Mouse (Mus musculus) brown adipose tissue, adult 24 weeks (tissue): Measurements from ENCODE around the gene Fancd2os. TPM values are rescaled to one million over a fixed set of nuclear protein-coding genes. Genes with fewer than 3 reads are reported as not detected.

Experiments used
- H3K27ac ChIP-seq: fragments of 200-500 bp; replicated peaks from 2 replicates; pipeline ENCODE4 v1.5.1; 2012; ENCODE audit warnings: low read depth, mild to moderate bottlenecking, low read length
- H3K4me1 ChIP-seq: fragments of 200-500 bp; 2 replicates; pipeline ENCODE4 v1.6.1; 2012; ENCODE audit warnings: low read length, mixed read lengths; ENCODE audit not compliant: control insufficient read depth, insufficient read depth, insufficient read length
- H3K4me3 ChIP-seq: fragments of 200-500 bp; 2 replicates; pipeline ENCODE4 v1.5.1; 2012; ENCODE audit warnings: low read depth, mild to moderate bottlenecking, low read length, moderate library complexity; ENCODE audit not compliant: insufficient read depth
- polyA plus RNA-seq: library from polyadenylated mRNA; stranded (reverse); fragments of >200 nt; gene quantifications from 2 replicates; pipeline ENCODE4 v1.2.4, GENCODE M21; 2012; ENCODE audit not compliant: missing spikeins, insufficient read depth, insufficient read length

The Fancd2os gene
- polyA plus RNA-seq, 1 experiment, result not detected

- Histone ChIP-seq H3K4me1 (no peaks in the 10 kb centered on the region), H3K27ac (no peak overlapping the region), H3K4me3 (no peak overlapping the region)
Observed at GRCm38 (mm10) chr6:113585065-113585464, 15.4 kb downstream of the Fancd2os start.

GRCm38 (mm10) chr6:113583023-113583422, 17.5 kb downstream of the Fancd2os start:
- H3K4me3 ChIP-seq, result no peak overlapping the region
- H3K4me1 ChIP-seq, result no peaks in the 10 kb centered on the region
- no peak overlapping the region for H3K27ac ChIP-seq

GRCm38 (mm10) chr6:113579306-113579705, 21.2 kb downstream of the Fancd2os start:
- Histone ChIP-seq H3K4me1 (no peaks in the 10 kb centered on the region), H3K4me3 (no peak overlapping the region), H3K27ac (no peak overlapping the region)

DNA sequence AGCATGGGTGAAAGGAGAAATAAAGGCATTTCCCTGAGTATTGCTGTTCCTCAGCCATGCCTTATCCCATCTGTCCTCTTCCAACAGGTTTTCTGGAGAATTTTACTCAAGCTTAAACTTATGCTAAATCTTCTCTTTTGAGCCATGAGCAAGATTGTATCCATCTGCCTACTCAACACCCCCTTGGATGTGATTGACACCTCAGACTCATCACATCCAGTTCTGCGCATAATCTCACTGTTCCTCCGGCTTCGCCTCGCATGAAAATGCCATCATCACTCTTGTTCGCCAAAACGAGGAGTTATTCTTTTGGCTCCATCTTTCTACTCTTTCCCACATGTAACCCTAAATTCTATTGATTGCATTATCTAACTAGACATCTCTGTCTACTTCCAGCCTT, 24.5 kb downstream of the Fancd2os start:
- no peak overlapping the region for H3K4me3 ChIP-seq
- no peak overlapping the region for H3K27ac ChIP-seq
- no peaks in the 10 kb centered on the region for H3K4me1 ChIP-seq

DNA sequence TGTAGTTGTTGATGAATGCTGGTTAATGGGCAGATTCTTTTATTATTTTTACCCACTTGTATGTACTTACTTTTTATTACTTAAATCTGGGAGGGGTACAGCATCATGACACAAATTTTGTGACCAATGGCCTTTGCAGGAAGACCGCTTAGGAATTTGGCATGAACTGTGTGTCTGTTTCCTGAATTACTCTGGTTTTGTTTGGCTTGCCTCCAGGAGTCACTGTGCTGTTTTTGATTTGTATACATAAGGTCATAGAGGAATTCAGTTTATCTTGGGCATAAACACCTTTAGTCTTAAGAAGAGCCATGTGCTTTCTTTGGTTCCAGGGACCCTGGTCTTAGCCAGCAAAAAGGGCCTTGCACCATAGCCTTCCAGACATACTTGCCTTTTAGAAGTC, 36.0 kb downstream of the Fancd2os start:
- H3K4me1 ChIP-seq, result no peaks in the 10 kb centered on the region
- no peak overlapping the region for H3K4me3 ChIP-seq
- no peak overlapping the region for H3K27ac ChIP-seq

DNA sequence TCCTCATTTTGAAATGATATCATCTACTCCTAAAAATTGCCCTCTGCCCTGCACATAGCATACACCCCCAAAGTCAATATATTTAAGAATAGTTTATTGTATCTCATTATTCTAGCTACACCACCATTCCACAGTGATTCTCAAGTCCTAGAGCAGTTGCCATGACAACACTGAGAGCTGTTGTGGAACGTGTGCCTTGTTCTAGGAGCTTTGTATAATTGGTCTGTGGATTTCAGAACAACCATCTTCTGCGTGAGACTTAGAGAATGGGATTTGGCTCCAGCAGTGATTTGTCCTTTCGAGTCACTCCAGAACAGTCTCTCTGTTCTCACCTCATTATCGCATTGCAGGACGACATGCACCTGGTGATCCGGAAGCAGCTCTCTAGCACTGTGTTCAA, 40.8 kb downstream of the Fancd2os start:
- H3K4me3 ChIP-seq, result no peak overlapping the region
- no peaks in the 10 kb centered on the region for H3K4me1 ChIP-seq
- no peak overlapping the region for H3K27ac ChIP-seq

Other genes with a start within 250 kb of the Fancd2os start
- 19.7 and 31.6 TPM in 2 replicates for gene Tada3, start 222.8 kb downstream of the Fancd2os start, polyA plus RNA-seq
- 70.6 and 98.1 TPM in 2 replicates for gene Arpc4, start 222.6 kb downstream of the Fancd2os start, polyA plus RNA-seq
- gene Ttll3, start 211.5 kb downstream of the Fancd2os start, polyA plus RNA-seq, result 0.83 and 1.0 TPM in 2 replicates
- 15.7 and 17.8 TPM in 2 replicates for gene Rpusd3, start 181.4 kb downstream of the Fancd2os start, polyA plus RNA-seq
- 797 and 1,047 TPM in 2 replicates for gene Cidec, start 165.0 kb downstream of the Fancd2os start, polyA plus RNA-seq
- gene Jagn1, start 158.1 kb downstream of the Fancd2os start, polyA plus RNA-seq, result 34.1 and 34.8 TPM in 2 replicates
- gene Il17re, start 142.2 kb downstream of the Fancd2os start, polyA plus RNA-seq, result 5.9 and 8.7 TPM in 2 replicates
- gene Il17rc, start 129.3 kb downstream of the Fancd2os start, polyA plus RNA-seq, result 9.0 and 10.2 TPM in 2 replicates
- 40.6 and 44.4 TPM in 2 replicates for gene Creld1, start 117.4 kb downstream of the Fancd2os start, polyA plus RNA-seq
- not detected in 2 replicates for gene Prrt3, start 98.8 kb downstream of the Fancd2os start, polyA plus RNA-seq
- gene Emc3, start 69.1 kb downstream of the Fancd2os start, polyA plus RNA-seq, result 52.2 and 77.4 TPM in 2 replicates
- 0.48 TPM in 1 of 2 replicates, not detected in the other for gene Fancd2, start 69.0 kb downstream of the Fancd2os start, polyA plus RNA-seq
- 158 and 192 TPM in 2 replicates for gene Brk1, start 4.1 kb upstream of the Fancd2os start, polyA plus RNA-seq
- gene Vhl, start 23.2 kb upstream of the Fancd2os start, polyA plus RNA-seq, result 13.2 and 15.0 TPM in 2 replicates
- 18.9 and 19.7 TPM in 2 replicates for gene Irak2, start 37.8 kb upstream of the Fancd2os start, polyA plus RNA-seq
- gene Tatdn2, start 96.3 kb upstream of the Fancd2os start, polyA plus RNA-seq, result 18.0 and 29.7 TPM in 2 replicates
- gene Ghrl, start 119.2 kb upstream of the Fancd2os start, polyA plus RNA-seq, result not detected in 2 replicates
- 66.1 and 99.8 TPM in 2 replicates for gene Sec13, start 140.0 kb upstream of the Fancd2os start, polyA plus RNA-seq